Mouse (Mus musculus): ENCODE results near the gene Cnpy3. TPM values are rescaled to one million over a fixed set of nuclear protein-coding genes. Genes with fewer than 3 reads are reported as not detected.

Cnpy3 gene
- polyA plus RNA-seq, 1 experiment from 2014 or later, result 25.9 TPM

GRCm38 (mm10) chr17:46702100-46702499 is 49.9 kb downstream of the Cnpy3 start:
- H3K4me3 ChIP-seq (replicated peaks), result no peak overlapping the region
- H3K4me1 ChIP-seq (replicated peaks), result peaks cover 53% of the 10 kb centered on the region
- no peak overlapping the region for H3K27ac ChIP-seq (replicated peaks)
- H3K9me3 ChIP-seq (replicated peaks), result no peaks in the 10 kb centered on the region
- 62% methylated on average over 12 of the region's 12 CpGs for WGBS (ENCODE audit: insufficient replicate concordance)
- 0 out of 2 replicates have a peak, but pooled peaks cover 4% of the 10 kb centered on the region for H3K27me3 ChIP-seq
- no peak overlapping the region for H3K9ac ChIP-seq
- H3K36me3 ChIP-seq (replicated peaks), result peaks cover 18% of the 10 kb centered on the region; the same call in 1 of the 2 replicates
- ATAC-seq (ENCODE audit: insufficient read depth), result no peak
- no peak overlapping the region for H3K4me2 ChIP-seq

DNA sequence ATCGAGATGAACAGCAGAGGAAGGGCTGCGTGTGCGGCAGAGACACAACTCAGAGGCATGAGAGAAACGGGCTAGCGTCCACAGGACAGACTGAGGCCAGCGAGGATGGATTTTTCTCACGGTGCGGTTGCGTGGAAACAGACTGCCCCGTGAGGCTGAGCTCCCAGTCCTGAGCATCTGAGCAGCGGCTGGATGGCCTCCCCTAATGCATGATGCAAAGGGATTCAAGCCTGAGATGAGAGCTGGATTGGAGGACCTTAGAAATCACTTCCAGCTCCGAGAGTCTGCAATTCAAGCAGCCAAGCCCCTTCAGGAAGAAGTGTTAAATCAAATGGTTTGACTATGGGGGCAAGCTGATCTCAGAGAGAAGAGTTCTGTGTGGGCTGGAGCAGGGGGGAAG is 50.5 kb downstream of the Cnpy3 start:
- peaks cover 52% of the 10 kb centered on the region for H3K4me1 ChIP-seq (replicated peaks)
- H3K36me3 ChIP-seq (replicated peaks), result peaks cover 18% of the 10 kb centered on the region; the same call in 1 of the 2 replicates
- H3K4me3 ChIP-seq (replicated peaks), result no peak overlapping the region
- no peak overlapping the region for H3K27ac ChIP-seq (replicated peaks)
- no peaks in the 10 kb centered on the region for H3K9me3 ChIP-seq (replicated peaks)
- H3K9ac ChIP-seq, result no peak overlapping the region
- WGBS (ENCODE audit: insufficient replicate concordance), result 71% methylated on average over 12 of the region's 12 CpGs
- no peaks in the 10 kb centered on the region for H3K27me3 ChIP-seq
- H3K4me2 ChIP-seq, result no peak overlapping the region
- ATAC-seq (ENCODE audit: insufficient read depth), result no peak

DNA sequence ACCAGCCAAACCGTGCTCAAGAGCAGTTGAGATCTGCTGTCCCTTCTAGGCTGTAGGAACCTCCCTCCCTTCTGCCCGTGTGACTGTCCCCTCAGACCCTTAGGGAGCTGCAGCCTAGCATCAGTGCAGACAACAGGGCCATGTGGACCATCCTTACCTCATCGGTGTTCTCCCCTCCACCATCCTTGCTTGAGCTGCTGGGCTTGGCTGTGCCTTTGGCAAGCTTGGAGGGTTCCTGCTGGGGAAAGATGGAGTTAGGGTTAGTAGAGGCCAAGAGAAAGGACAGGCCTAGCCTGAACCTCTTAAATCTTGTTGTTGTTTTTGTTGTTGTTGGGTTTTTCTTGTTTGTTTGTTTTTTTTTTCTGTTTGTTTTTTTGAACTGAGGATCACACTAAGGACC is 52.1 kb downstream of the Cnpy3 start:
- no peak overlapping the region for H3K9ac ChIP-seq
- H3K9me3 ChIP-seq (replicated peaks), result no peaks in the 10 kb centered on the region
- no peak overlapping the region for H3K4me3 ChIP-seq (replicated peaks)
- H3K27ac ChIP-seq (replicated peaks), result no peak overlapping the region
- no peak for ATAC-seq (ENCODE audit: insufficient read depth)
- peaks cover 24% of the 10 kb centered on the region; the same call in 1 of the 2 replicates for H3K36me3 ChIP-seq (replicated peaks)
- H3K4me1 ChIP-seq (replicated peaks), result peaks cover 38% of the 10 kb centered on the region
- H3K4me2 ChIP-seq, result no peak overlapping the region
- 70% methylated on average over 3 of the region's 3 CpGs for WGBS (ENCODE audit: insufficient replicate concordance)
- no peaks in the 10 kb centered on the region for H3K27me3 ChIP-seq

GRCm38 (mm10) chr17:46699245-46699644 is 52.8 kb downstream of the Cnpy3 start:
- WGBS (ENCODE audit: insufficient replicate concordance), result 60% methylated on average over 5 of the region's 5 CpGs
- Histone ChIP-seq H3K36me3 (replicated peaks) (peaks cover 24% of the 10 kb centered on the region), H3K27ac (replicated peaks) (no peak overlapping the region), H3K27me3 (no peaks in the 10 kb centered on the region), H3K4me2 (no peak overlapping the region), H3K9me3 (replicated peaks) (no peaks in the 10 kb centered on the region), H3K4me3 (replicated peaks) (no peak overlapping the region), H3K4me1 (replicated peaks) (peaks cover 37% of the 10 kb centered on the region), H3K9ac (no peak overlapping the region)
- ATAC-seq (ENCODE audit: insufficient read depth), result no peak

- no peaks in the 10 kb centered on the region for H3K9me3 ChIP-seq (replicated peaks)
- H3K9ac ChIP-seq, result no peak overlapping the region
- WGBS (ENCODE audit: insufficient replicate concordance), result 82% methylated on average over 6 of the region's 6 CpGs
- H3K4me2 ChIP-seq, result no peak overlapping the region
- no peak overlapping the region for H3K27ac ChIP-seq (replicated peaks)
- H3K27me3 ChIP-seq, result no peaks in the 10 kb centered on the region
- peaks cover 30% of the 10 kb centered on the region for H3K4me1 ChIP-seq (replicated peaks)
- H3K36me3 ChIP-seq (replicated peaks), result peaks cover 24% of the 10 kb centered on the region
- ATAC-seq (ENCODE audit: insufficient read depth), result no peak
- H3K4me3 ChIP-seq (replicated peaks), result no peak overlapping the region
Measured at GRCm38 (mm10) chr17:46698515-46698914, 53.5 kb downstream of the Cnpy3 start.

GRCm38 (mm10) chr17:46694517-46695063 is 57.4 kb downstream of the Cnpy3 start:
- ATAC-seq (ENCODE audit: insufficient read depth), result no peak
- 82% methylated on average over 1 of the region's 1 CpGs for WGBS (ENCODE audit: insufficient replicate concordance)

GRCm38 (mm10) chr17:46691390-46691789 is 60.6 kb downstream of the Cnpy3 start:
- no peak for ATAC-seq (ENCODE audit: insufficient read depth)
- Histone ChIP-seq H3K27me3 (no peaks in the 10 kb centered on the region), H3K4me3 (replicated peaks) (no peak overlapping the region), H3K9me3 (replicated peaks) (no peaks in the 10 kb centered on the region), H3K9ac (no peak overlapping the region), H3K4me2 (no peak overlapping the region), H3K36me3 (replicated peaks) (peaks cover 15% of the 10 kb centered on the region), H3K27ac (replicated peaks) (no peak overlapping the region), H3K4me1 (replicated peaks) (peaks cover 16% of the 10 kb centered on the region; the same call in 1 of the 2 replicates)
- WGBS (ENCODE audit: insufficient replicate concordance), result 71% methylated on average over 2 of the region's 2 CpGs

More at GRCm38 (mm10) chr17:46694517-46695063, 57.4 kb downstream of the Cnpy3 start:
- Histone ChIP-seq H3K4me3 (replicated peaks) (no peak overlapping the region), H3K9ac (no peak overlapping the region), H3K27ac (replicated peaks) (no peak overlapping the region), H3K36me3 (replicated peaks) (peaks cover 20% of the 10 kb centered on the region), H3K4me1 (replicated peaks) (peaks cover 22% of the 10 kb centered on the region), H3K9me3 (replicated peaks) (no peaks in the 10 kb centered on the region), H3K27me3 (no peaks in the 10 kb centered on the region), H3K4me2 (no peak overlapping the region)

DNA sequence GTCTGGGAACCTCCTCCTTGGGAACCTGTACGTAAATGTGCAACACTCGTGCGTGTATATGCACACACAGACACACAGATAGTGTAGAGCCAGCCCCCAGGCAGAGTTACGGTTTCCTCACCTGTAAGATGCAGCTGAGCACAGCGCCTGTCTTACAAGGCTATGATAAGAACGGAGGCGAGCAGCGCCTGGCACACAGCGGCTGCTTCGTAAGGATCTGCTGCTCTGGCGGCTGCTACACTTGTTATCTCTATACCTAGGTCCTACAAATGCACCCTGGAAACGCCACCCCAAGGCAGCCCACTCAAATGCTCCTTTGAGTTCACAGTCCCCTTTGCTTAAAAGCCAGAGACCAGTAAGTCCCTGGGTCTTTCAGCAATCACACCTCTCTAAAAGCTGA is 61.3 kb downstream of the Cnpy3 start:
- peak overlapping the region; percentile 27 for H3K4me2 ChIP-seq

DNA sequence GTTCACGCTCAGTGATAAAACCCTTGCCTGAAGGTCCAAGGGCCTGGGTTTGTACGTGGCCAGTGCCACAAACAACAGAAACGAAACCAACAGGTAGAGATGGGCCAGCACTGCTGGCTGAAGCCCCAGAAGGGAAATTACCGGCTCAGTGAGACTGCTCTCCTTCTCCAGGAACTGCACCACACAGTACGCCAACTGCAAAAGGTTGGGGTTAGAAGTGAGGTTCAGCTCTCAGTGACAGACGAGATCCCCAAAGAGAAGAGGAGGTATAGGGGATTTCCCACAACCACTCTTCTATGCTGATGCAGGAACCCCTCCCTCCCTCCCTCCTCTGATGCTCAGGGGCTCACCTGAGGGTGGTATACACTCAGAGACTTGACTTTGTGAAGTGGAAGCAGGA is 66.1 kb downstream of the Cnpy3 start:
- Histone ChIP-seq H3K4me2 (no peak overlapping the region), H3K27me3 (no peaks in the 10 kb centered on the region), H3K9ac (no peak overlapping the region), H3K9me3 (replicated peaks) (no peaks in the 10 kb centered on the region), H3K27ac (replicated peaks) (no peak overlapping the region), H3K4me3 (replicated peaks) (no peak overlapping the region), H3K4me1 (replicated peaks) (peaks cover 22% of the 10 kb centered on the region), H3K36me3 (replicated peaks) (peaks cover 46% of the 10 kb centered on the region)
- no peak for ATAC-seq (ENCODE audit: insufficient read depth)
- 80% methylated on average over 6 of the region's 6 CpGs for WGBS (ENCODE audit: insufficient replicate concordance)

More for the DNA sequence above, 61.3 kb downstream of the Cnpy3 start:
- Histone ChIP-seq H3K4me3 (replicated peaks) (no peak overlapping the region), H3K36me3 (replicated peaks) (peaks cover 17% of the 10 kb centered on the region), H3K4me1 (replicated peaks) (peaks cover 16% of the 10 kb centered on the region; the same call in 1 of the 2 replicates), H3K27me3 (no peaks in the 10 kb centered on the region), H3K9ac (no peak overlapping the region), H3K9me3 (replicated peaks) (no peaks in the 10 kb centered on the region), H3K27ac (replicated peaks) (peak overlapping the region; percentile 22; the same call in 1 of the 2 replicates)
- peak; percentile 70 for ATAC-seq (ENCODE audit: insufficient read depth)
- 38% methylated on average over 12 of the region's 12 CpGs for WGBS (ENCODE audit: insufficient replicate concordance)

Other genes starting within 250 kb of the Cnpy3 start
- gene Cul9, start 205.8 kb downstream of the Cnpy3 start, polyA plus RNA-seq (2015; fragmentation: Nextera tagmentation; extraction: Ambion mirVana), result 0.50 and 0.51 TPM in 2 replicates
- gene Srf, start 196.0 kb downstream of the Cnpy3 start, polyA plus RNA-seq (2015; fragmentation: Nextera tagmentation; extraction: Ambion mirVana), result 2.2 and 3.1 TPM in 2 replicates
- gene Ptk7, start 122.7 kb downstream of the Cnpy3 start, polyA plus RNA-seq (2015; fragmentation: Nextera tagmentation; extraction: Ambion mirVana), result 7.8 and 9.1 TPM in 2 replicates
- 9.3 and 10.3 TPM in 2 replicates for gene Klc4, start 106.2 kb downstream of the Cnpy3 start, polyA plus RNA-seq (2015; fragmentation: Nextera tagmentation; extraction: Ambion mirVana)
- 67.9 and 69.4 TPM in 2 replicates for gene Mrpl2, start 106.0 kb downstream of the Cnpy3 start, polyA plus RNA-seq (2015; fragmentation: Nextera tagmentation; extraction: Ambion mirVana)
- gene Cul7, start 101.9 kb downstream of the Cnpy3 start, polyA plus RNA-seq (2015; fragmentation: Nextera tagmentation; extraction: Ambion mirVana), result 9.7 and 11.5 TPM in 2 replicates
- 21.5 and 22.6 TPM in 2 replicates for gene Rrp36, start 77.9 kb downstream of the Cnpy3 start, polyA plus RNA-seq (2015; fragmentation: Nextera tagmentation; extraction: Ambion mirVana)
- gene Mea1, start 73.4 kb downstream of the Cnpy3 start, polyA plus RNA-seq (2015; fragmentation: Nextera tagmentation; extraction: Ambion mirVana), result 55.1 and 56.7 TPM in 2 replicates
- gene Klhdc3, start 71.3 kb downstream of the Cnpy3 start, polyA plus RNA-seq (2015; fragmentation: Nextera tagmentation; extraction: Ambion mirVana), result 53.4 and 57.4 TPM in 2 replicates
- 28.4 and 33.2 TPM in 2 replicates for gene Ppp2r5d, start 47.1 kb downstream of the Cnpy3 start, polyA plus RNA-seq (2015; fragmentation: Nextera tagmentation; extraction: Ambion mirVana)
- gene Pex6, start 40.8 kb downstream of the Cnpy3 start, polyA plus RNA-seq (2015; fragmentation: Nextera tagmentation; extraction: Ambion mirVana), result 9.7 and 11.9 TPM in 2 replicates
- 59.8 and 101 TPM in 2 replicates for gene Gnmt, start 23.0 kb downstream of the Cnpy3 start, polyA plus RNA-seq (2015; fragmentation: Nextera tagmentation; extraction: Ambion mirVana)
- 0.09 and 0.15 TPM in 2 replicates for gene Ptcra, start 11.5 kb upstream of the Cnpy3 start, polyA plus RNA-seq (2015; fragmentation: Nextera tagmentation; extraction: Ambion mirVana)
- 47.5 and 52.0 TPM in 2 replicates for gene 2310039H08Rik, start 20.4 kb upstream of the Cnpy3 start, polyA plus RNA-seq (2015; fragmentation: Nextera tagmentation; extraction: Ambion mirVana)
- gene Rpl7l1, start 30.5 kb upstream of the Cnpy3 start, polyA plus RNA-seq (2015; fragmentation: Nextera tagmentation; extraction: Ambion mirVana), result 69.1 and 74.7 TPM in 2 replicates
- 2.6 and 2.9 TPM in 2 replicates for gene Bicral, start 106.3 kb upstream of the Cnpy3 start, polyA plus RNA-seq (2015; fragmentation: Nextera tagmentation; extraction: Ambion mirVana)
- 20.9 and 23.2 TPM in 2 replicates for gene Tbcc, start 138.5 kb upstream of the Cnpy3 start, polyA plus RNA-seq (2015; fragmentation: Nextera tagmentation; extraction: Ambion mirVana)
- gene Prph2, start 158.2 kb upstream of the Cnpy3 start, polyA plus RNA-seq (2015; fragmentation: Nextera tagmentation; extraction: Ambion mirVana), result not detected in 2 replicates